Mouse (Mus musculus) lung, postnatal 0 days (tissue): ENCODE measurements around the gene Sh3bp1.

Source experiments
- CTCF ChIP-seq: IDR thresholded peaks from 2 replicates; pipeline ENCODE4 v1.5.1; 2016; ENCODE audit warnings: antibody characterized with exemption, mild to moderate bottlenecking
- EP300 ChIP-seq: IDR thresholded peaks from 2 replicates; pipeline ENCODE4 v1.6.1; 2016; ENCODE audit warnings: antibody characterized with exemption, mild to moderate bottlenecking, control low read depth

DNA sequence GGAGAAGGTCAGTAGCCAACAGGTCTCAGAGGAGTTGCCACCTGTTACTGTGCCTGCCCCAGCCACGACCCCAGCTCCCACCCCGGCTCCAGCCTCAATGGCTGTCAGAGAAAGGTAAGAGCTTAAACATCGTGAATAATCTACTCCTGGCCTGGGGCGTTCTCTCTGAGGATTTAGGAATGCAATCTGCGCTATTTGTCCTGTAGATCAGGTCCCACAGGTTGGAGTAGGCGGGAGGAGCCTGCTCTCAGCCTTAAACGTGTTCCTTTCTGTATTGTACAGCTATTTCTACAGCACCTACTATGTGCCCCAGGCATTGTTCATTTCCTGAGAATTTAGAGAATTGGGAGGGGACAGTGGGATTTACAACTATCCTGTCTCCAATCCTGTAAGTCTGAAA is 8.8 kb downstream of the Sh3bp1 start:
- TF ChIP-seq EP300 (no peak), CTCF (no peak)
